Mouse (Mus musculus): ENCODE data around the gene Dpy19l3. TPM values are rescaled to one million over a fixed set of nuclear protein-coding genes. Genes with fewer than 3 reads are reported as not detected.

Gene Dpy19l3
- polyA plus RNA-seq, 1 experiment from 2014 or later: 57.5 TPM

DNA sequence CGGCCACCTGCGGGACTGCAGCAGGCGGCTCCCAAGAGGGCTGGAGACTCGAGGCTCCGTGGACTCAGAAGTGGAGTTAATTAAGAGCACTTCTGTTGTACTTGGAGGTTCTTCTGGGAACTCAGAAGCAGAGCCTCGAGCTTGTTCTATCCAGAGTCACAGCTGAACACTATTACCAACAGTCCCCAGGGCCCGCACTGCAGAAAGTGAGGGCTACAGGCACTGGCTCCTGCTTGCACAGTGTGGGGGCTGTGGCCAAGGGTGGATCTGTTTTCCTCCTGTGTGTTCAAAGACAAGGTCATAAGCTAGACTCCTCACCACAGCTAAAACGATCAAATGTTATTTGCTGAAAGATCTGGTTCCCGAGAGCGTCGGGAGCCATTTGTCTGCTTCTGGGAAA lies 68.0 kb downstream of the Dpy19l3 start:
- Histone ChIP-seq H3K4me2 (replicated peaks) (no peak overlapping the region), H3K4me1 (replicated peaks; ENCODE audit: control insufficient read depth, insufficient read depth, low read length) (0 out of 2 replicates have a peak, but pooled peaks cover 6% of the 10 kb centered on the region), H3K27ac (no peak overlapping the region), H3K4me3 (replicated peaks; ENCODE audit: low read length) (no peak overlapping the region), H3K9ac (no peak overlapping the region), H3K27me3 (ENCODE audit: control insufficient read depth, insufficient read depth, low read length) (no peaks in the 10 kb centered on the region), H3K9me3 (ENCODE audit: control insufficient read depth, low read length) (no peaks in the 10 kb centered on the region), H3K36me3 (replicated peaks; ENCODE audit: control insufficient read depth, insufficient read depth) (peaks cover 19% of the 10 kb centered on the region)
- 65% methylated on average over 11 of the region's 11 CpGs for WGBS
- ATAC-seq (ENCODE audit: low FRiP score) (no peak), DNase-seq (ENCODE audit: low spot score) (no peak)

DNA sequence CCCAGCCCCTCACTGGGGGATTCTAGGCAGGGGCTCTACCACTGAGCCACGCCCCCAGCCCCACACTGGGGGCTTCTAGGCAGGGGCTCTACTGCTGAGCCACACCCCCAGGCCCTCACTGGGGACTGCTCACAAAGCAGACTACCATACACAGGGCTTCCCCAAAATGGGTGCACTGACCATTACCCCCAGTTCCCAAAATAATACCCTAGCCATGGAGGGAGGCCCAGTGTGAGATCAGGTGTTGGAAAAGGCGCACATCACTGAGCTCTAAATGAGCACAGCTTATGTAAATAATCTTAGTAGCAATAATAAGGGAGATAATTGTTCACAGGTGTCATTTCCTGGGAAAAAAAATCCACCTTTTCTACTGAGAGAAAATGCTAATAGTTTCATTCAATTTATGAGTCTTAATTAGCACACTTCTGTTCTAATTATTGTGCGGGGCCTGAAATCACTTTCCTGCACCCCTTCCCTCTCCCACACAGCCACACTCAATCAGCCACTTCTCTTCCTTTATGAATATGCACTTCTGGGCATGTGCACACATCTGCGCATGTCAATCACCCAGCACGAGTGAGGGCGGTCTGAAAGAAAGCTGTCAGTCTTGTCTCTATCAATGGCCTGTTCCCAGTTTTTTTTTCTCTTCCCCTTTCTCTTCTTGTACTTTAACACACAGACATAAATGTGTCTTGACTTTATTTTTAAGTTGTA lies 70.7 kb downstream of the Dpy19l3 start:
- ATAC-seq (ENCODE audit: low FRiP score): 0 out of 2 replicates have a peak, but pooled peaks have one; percentile 31
- Histone ChIP-seq H3K36me3 (replicated peaks; ENCODE audit: control insufficient read depth, insufficient read depth) (no peaks in the 10 kb centered on the region), H3K4me1 (replicated peaks; ENCODE audit: control insufficient read depth, insufficient read depth, low read length) (0 out of 2 replicates have a peak, but pooled peaks cover 6% of the 10 kb centered on the region), H3K27me3 (ENCODE audit: control insufficient read depth, insufficient read depth, low read length) (no peaks in the 10 kb centered on the region), H3K9ac (no peak overlapping the region), H3K4me3 (replicated peaks; ENCODE audit: low read length) (no peak overlapping the region), H3K4me2 (replicated peaks) (no peak overlapping the region), H3K27ac (no peak overlapping the region), H3K9me3 (ENCODE audit: control insufficient read depth, low read length) (no peaks in the 10 kb centered on the region)
- 55% methylated on average over 6 of the region's 6 CpGs for WGBS
- DNase-seq (ENCODE audit: low spot score): no peak

DNA sequence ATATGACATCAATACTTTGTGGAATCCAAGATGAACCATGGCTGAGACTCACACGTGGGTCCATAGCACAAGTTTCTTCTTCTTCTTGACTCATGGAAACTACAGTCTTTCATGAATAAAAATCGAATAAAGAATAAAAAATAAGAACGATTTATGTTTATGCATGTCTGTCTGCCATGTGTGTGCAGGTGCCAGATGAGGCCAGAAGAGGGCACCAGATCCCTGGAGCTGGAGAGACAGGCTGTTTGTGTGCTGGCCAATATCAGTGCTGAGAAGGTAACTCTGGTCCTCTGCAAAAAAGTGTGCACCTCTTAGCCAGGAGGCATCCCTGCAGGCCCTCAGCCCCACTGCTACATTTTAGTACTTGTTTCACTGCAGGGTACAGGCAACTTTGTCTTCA lies 72.7 kb downstream of the Dpy19l3 start:
- H3K27ac ChIP-seq: no peak overlapping the region
- H3K27me3 ChIP-seq (ENCODE audit: control insufficient read depth, insufficient read depth, low read length): no peaks in the 10 kb centered on the region
- H3K4me2 ChIP-seq (replicated peaks): no peak overlapping the region
- no peaks in the 10 kb centered on the region for H3K9me3 ChIP-seq (ENCODE audit: control insufficient read depth, low read length)
- no peak for ATAC-seq (ENCODE audit: low FRiP score)
- WGBS: 78% methylated on average over 3 of the region's 3 CpGs
- no peaks in the 10 kb centered on the region for H3K36me3 ChIP-seq (replicated peaks; ENCODE audit: control insufficient read depth, insufficient read depth)
- no peak overlapping the region for H3K9ac ChIP-seq
- no peak overlapping the region for H3K4me3 ChIP-seq (replicated peaks; ENCODE audit: low read length)
- 0 out of 2 replicates have a peak, but pooled peaks cover 3% of the 10 kb centered on the region for H3K4me1 ChIP-seq (replicated peaks; ENCODE audit: control insufficient read depth, insufficient read depth, low read length)
- no peak for DNase-seq (ENCODE audit: low spot score)

DNA sequence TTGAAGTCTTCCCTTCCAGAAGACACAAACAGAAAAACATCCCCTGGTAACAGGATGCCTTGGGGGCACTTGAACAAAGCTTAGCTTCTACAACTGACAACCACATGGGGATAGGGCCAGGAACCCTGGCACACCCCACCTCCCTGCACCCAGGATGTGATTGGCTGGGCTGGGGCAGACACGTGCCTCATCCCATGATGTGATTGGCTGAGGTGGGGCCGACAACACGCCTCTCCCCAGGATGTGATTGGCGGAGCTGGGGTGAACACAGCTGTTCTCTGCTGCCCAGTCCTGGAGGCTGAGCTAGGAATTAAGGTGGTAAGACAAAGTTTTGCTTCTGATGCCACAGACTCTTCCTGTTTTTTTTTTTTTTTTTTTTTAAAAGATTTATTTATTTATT lies 75.3 kb downstream of the Dpy19l3 start:
- H3K4me2 ChIP-seq (replicated peaks): no peak overlapping the region
- DNase-seq (ENCODE audit: low spot score): no peak
- H3K27ac ChIP-seq: no peak overlapping the region
- H3K9ac ChIP-seq: no peak overlapping the region
- whole genome bisulfite sequencing: 78% methylated on average over 4 of the region's 4 CpGs
- H3K4me1 ChIP-seq (replicated peaks; ENCODE audit: control insufficient read depth, insufficient read depth, low read length): no peaks in the 10 kb centered on the region
- no peaks in the 10 kb centered on the region for H3K9me3 ChIP-seq (ENCODE audit: control insufficient read depth, low read length)
- no peak overlapping the region for H3K4me3 ChIP-seq (replicated peaks; ENCODE audit: low read length)
- no peak for ATAC-seq (ENCODE audit: low FRiP score)
- no peaks in the 10 kb centered on the region for H3K27me3 ChIP-seq (ENCODE audit: control insufficient read depth, insufficient read depth, low read length)
- no peaks in the 10 kb centered on the region for H3K36me3 ChIP-seq (replicated peaks; ENCODE audit: control insufficient read depth, insufficient read depth)

DNA sequence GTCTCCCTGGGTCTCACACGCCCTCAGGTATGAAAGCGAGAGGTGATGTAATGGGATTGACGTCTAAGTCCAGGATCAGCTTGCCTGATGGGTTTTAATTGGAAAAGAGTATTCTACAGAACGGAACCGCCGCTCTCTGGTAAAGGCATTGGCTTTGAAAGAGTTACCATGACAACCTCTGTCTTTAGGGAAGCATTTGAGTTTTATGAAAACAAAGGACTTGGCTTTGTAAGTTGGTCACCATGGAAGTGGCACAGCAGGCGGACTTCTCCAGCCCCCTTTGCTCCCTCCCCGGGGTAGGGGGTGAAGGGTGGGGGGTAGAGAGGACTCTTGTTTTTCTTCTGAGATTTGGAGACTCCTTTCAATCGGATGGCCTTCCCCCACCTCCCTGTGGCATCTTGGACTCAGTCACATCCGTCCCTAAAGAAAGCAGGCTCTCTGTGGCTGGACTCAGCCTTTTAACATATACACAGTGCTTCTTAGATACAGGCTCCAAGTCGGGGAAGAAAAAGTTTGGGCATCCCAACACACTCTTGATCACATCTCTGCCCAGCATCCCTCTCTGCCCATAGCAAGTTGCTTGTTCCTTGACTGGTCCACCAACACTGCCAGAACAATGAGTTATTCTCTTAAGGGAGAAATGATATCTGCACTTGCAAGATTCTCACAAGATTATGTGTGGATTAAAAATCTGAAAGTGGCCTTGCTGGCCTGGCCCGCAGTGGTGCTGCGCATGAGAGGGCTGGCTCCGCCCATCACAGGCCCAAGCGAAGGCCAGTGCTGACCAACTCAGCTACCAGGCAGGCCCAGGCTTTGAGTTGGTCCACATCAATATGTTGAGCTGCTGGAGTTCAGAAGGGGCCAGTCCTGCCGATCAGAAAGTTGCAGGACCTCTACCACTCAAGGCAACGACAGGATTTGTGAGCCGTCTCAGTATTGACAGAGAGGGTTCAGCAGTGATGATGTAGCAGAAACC lies 85.9 kb downstream of the Dpy19l3 start:
- Histone ChIP-seq H3K9ac (no peak overlapping the region), H3K9me3 (ENCODE audit: control insufficient read depth, low read length) (no peaks in the 10 kb centered on the region), H3K36me3 (replicated peaks; ENCODE audit: control insufficient read depth, insufficient read depth) (no peaks in the 10 kb centered on the region), H3K4me2 (replicated peaks) (no peak overlapping the region), H3K27me3 (ENCODE audit: control insufficient read depth, insufficient read depth, low read length) (no peaks in the 10 kb centered on the region), H3K27ac (peak overlapping the region; percentile 81), H3K4me3 (replicated peaks; ENCODE audit: low read length) (no peak overlapping the region), H3K4me1 (replicated peaks; ENCODE audit: control insufficient read depth, insufficient read depth, low read length) (peaks cover 19% of the 10 kb centered on the region; the same call in 1 of the 2 replicates)
- 18% methylated on average over 18 of the region's 18 CpGs for WGBS
- ATAC-seq (ENCODE audit: low FRiP score): peak; percentile 87
- peak; percentile 76 for DNase-seq (ENCODE audit: low spot score)

DNA sequence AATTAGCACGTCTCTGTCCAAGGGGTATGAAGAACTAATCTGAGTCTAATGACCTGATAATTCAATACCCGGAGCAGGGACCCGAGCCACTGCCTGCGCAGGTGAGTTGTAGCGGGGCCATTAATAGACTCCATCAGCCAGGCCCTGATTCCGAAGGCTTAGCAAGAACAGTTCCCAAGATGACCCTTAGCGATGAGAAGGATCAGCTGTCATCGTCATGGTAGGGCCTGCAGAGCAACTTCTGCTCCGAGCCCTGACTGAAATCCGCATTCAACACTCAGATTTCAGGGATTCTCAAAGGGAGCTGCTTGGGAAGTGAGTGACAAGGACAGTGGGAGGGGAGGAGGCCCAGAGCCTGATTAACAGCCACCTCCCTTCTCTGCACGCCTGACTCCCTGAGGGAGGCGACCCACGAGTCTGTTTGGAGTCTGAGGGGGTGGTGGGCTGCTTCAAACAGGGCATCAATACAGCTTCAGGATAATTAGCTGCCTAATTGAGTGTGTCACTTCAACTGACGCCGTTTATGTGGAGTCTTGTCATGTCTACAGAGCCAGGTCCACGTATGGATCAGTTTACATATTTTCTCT lies 90.4 kb downstream of the Dpy19l3 start:
- Histone ChIP-seq H3K9me3 (ENCODE audit: control insufficient read depth, low read length) (no peaks in the 10 kb centered on the region), H3K4me3 (replicated peaks; ENCODE audit: low read length) (no peak overlapping the region), H3K4me1 (replicated peaks; ENCODE audit: control insufficient read depth, insufficient read depth, low read length) (peaks cover 16% of the 10 kb centered on the region; the same call in 1 of the 2 replicates), H3K27ac (no peak overlapping the region; the same call in 1 of the 2 replicates), H3K4me2 (replicated peaks) (no peak overlapping the region), H3K36me3 (replicated peaks; ENCODE audit: control insufficient read depth, insufficient read depth) (no peaks in the 10 kb centered on the region), H3K27me3 (ENCODE audit: control insufficient read depth, insufficient read depth, low read length) (no peaks in the 10 kb centered on the region), H3K9ac (no peak overlapping the region)
- WGBS: 32% methylated on average over 16 of the region's 16 CpGs
- DNase-seq (ENCODE audit: low spot score) (no peak), ATAC-seq (ENCODE audit: low FRiP score) (no peak)

DNA sequence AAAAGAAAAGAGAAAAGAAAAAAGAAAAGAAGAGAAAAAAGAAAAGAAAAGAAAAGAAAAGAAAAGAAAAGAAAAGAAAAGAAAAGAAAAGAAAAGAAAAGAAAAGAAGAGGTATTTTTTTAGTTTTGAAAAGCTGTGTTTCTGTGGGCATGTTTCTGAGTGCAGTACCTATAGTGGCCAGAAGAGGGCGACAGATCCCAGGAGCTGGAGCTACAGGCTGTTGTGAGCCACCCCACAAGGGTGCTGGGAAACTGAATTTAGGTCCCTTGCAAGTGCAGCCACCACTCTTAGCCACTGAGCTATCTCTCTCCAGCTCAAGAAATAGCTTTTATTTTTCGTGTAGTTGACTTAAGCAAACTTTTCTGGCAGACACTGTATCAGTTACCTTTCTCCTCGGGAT lies 95.1 kb downstream of the Dpy19l3 start:
- H3K4me2 ChIP-seq (replicated peaks): no peak overlapping the region
- H3K36me3 ChIP-seq (replicated peaks; ENCODE audit: control insufficient read depth, insufficient read depth): no peaks in the 10 kb centered on the region
- no peak overlapping the region for H3K4me3 ChIP-seq (replicated peaks; ENCODE audit: low read length)
- 56% methylated on average over 3 of the region's 3 CpGs for WGBS
- H3K27ac ChIP-seq: no peak overlapping the region
- 0 out of 2 replicates have a peak, but pooled peaks cover 7% of the 10 kb centered on the region for H3K4me1 ChIP-seq (replicated peaks; ENCODE audit: control insufficient read depth, insufficient read depth, low read length)
- H3K27me3 ChIP-seq (ENCODE audit: control insufficient read depth, insufficient read depth, low read length): no peaks in the 10 kb centered on the region
- ATAC-seq (ENCODE audit: low FRiP score): no peak
- H3K9me3 ChIP-seq (ENCODE audit: control insufficient read depth, low read length): no peaks in the 10 kb centered on the region
- DNase-seq (ENCODE audit: low spot score): no peak
- H3K9ac ChIP-seq: no peak overlapping the region

DNA sequence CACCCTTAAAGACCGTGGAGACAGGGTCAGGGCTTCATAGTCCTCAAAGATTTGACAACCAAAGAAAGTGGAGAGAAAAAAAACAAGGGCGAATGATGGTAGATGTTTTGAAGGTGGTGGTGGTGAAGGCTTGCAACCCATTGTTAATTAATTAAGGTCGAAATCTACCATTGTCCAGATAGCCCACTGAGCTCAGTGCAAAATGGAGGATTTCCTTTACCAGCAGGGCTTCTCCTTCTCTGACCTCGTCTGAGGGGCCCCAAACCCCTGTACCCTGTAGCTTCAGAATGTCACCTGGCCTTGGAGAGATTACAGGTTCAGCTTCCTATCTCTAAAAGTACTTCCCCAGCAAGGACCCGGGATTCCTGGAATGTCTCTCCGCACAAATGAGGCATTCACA lies 96.4 kb downstream of the Dpy19l3 start:
- no peaks in the 10 kb centered on the region for H3K36me3 ChIP-seq (replicated peaks; ENCODE audit: control insufficient read depth, insufficient read depth)
- H3K4me3 ChIP-seq (replicated peaks; ENCODE audit: low read length): no peak overlapping the region
- no peaks in the 10 kb centered on the region for H3K4me1 ChIP-seq (replicated peaks; ENCODE audit: control insufficient read depth, insufficient read depth, low read length)
- ATAC-seq (ENCODE audit: low FRiP score) (no peak), DNase-seq (ENCODE audit: low spot score) (no peak)
- H3K9me3 ChIP-seq (ENCODE audit: control insufficient read depth, low read length): no peaks in the 10 kb centered on the region
- 35% methylated on average over 6 of the region's 6 CpGs for WGBS
- no peak overlapping the region for H3K4me2 ChIP-seq (replicated peaks)
- no peak overlapping the region for H3K27ac ChIP-seq
- H3K27me3 ChIP-seq (ENCODE audit: control insufficient read depth, insufficient read depth, low read length): no peaks in the 10 kb centered on the region
- H3K9ac ChIP-seq: no peak overlapping the region
